Mouse (Mus musculus) cortical plate, adult 2 months (tissue): ENCODE measurements around the gene Gtpbp1.

Experiments
- CTCF ChIP-seq: fragments of 200-500 bp; IDR thresholded peaks from 2 replicates; pipeline ENCODE4 v1.5.1; 2011; ENCODE audit warnings: mild to moderate bottlenecking, control low read depth, low read length; ENCODE audit not compliant: insufficient read depth; ENCODE audit errors: extremely low read depth
- POLR2A ChIP-seq: fragments of 200-500 bp; IDR thresholded peaks from 2 replicates; pipeline ENCODE4 v1.6.1; 2011; ENCODE audit warnings: mild to moderate bottlenecking, low read length, control low read depth; ENCODE audit not compliant: insufficient read depth; ENCODE audit errors: extremely low read depth

DNA sequence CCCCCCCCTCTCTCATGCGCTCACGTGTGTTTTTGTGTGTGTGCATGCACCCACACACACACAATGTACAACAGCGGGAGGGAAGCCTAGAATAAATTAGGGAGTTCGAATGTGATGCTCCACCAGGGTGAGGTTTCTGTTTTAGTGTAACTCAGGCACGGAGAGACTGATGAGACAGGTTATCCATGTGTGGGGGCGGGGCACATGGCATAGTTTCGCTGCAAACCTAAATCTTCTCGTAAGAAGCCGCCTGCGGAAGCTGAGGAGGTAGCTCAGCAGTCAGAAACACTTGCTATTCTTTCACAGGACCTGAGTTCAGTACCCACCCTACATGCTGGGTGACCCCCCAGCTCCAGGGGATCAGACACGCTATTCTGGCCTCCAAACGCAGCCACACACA lies 42.5 kb upstream of the Gtpbp1 start:
- TF ChIP-seq CTCF = no peak
- no peak for TF ChIP-seq POLR2A
